Mouse (Mus musculus) forebrain, embryonic 11.5 days (tissue): ENCODE measurements at regions not wholly inside any gene's neighbourhood (a gene's known extent, or its start where the extent isn't known, plus 50 kb on each side); places are given as distances from the start of the nearest gene placed in this dataset.
"Not testable (repeated sequence)": the region's sequence is repeated elsewhere in the genome, so short reads cannot be mapped to it uniquely, and the experiment has no call there.

ENCODE experiments used
- ATAC-seq: fragments of 200-750 bp; cut with Nextera tagmentation; replicated peaks from 2 replicates; pipeline ENCODE4 v1.8.0; 2017; ENCODE audit warnings: moderate TSS enrichment; ENCODE audit not compliant: low FRiP score
- DNase-seq: peaks from one replicate; pipeline ENCODE4 v3.0.0-alpha.2; 2017; ENCODE audit warnings: low spot score
- H3K27ac ChIP-seq: fragments of 300-500 bp; sonication (generic); 2 replicates; pipeline ENCODE4 v1.5.1; 2014; ENCODE audit warnings: low read depth, low read length
- H3K27me3 ChIP-seq: fragments of 300-500 bp; sonication (generic); 2 replicates; pipeline ENCODE4 v1.6.1; 2014; ENCODE audit warnings: mild to moderate bottlenecking, low read length, mixed read lengths; ENCODE audit not compliant: control insufficient read depth, insufficient read depth
- H3K36me3 ChIP-seq: fragments of 300-500 bp; sonication (generic); 2 replicates; pipeline ENCODE4 v1.6.1; 2014; ENCODE audit warnings: mild to moderate bottlenecking, low read length, moderate library complexity, mixed read lengths; ENCODE audit not compliant: control insufficient read depth, insufficient read depth
- H3K4me1 ChIP-seq: fragments of 300-500 bp; sonication (generic); replicated peaks from 2 replicates; pipeline ENCODE4 v1.6.1; 2014; ENCODE audit warnings: low read length, mixed read lengths; ENCODE audit not compliant: control insufficient read depth, insufficient read depth
- H3K4me2 ChIP-seq: fragments of 300-500 bp; sonication (generic); 2 replicates; pipeline ENCODE4 v1.6.1; 2014; ENCODE audit warnings: low read depth, mild to moderate bottlenecking, low read length, moderate library complexity, mixed read lengths; ENCODE audit not compliant: severe bottlenecking
- H3K4me3 ChIP-seq: fragments of 300-500 bp; sonication (generic); 2 replicates; pipeline ENCODE4 v1.5.1; 2014; ENCODE audit warnings: low read depth, low read length
- H3K9ac ChIP-seq: fragments of 300-500 bp; sonication (generic); 2 replicates; pipeline ENCODE4 v1.6.1; 2014; ENCODE audit warnings: low read length
- H3K9me3 ChIP-seq: fragments of 300-500 bp; sonication (generic); 2 replicates; pipeline ENCODE4 v1.6.1; 2016; ENCODE audit warnings: low read length, mixed read lengths; ENCODE audit not compliant: control insufficient read depth
- WGBS: fragments of 180-500 bp; shearing (Covaris S2); extraction: QIAGEN DNeasy Blood & Tissue Kit; methylation state at CpG from one replicate; pipeline ENCODE4 v1.1.7; 2014; 5-methylcytosine and 5-hydroxymethylcytosine counted together

DNA sequence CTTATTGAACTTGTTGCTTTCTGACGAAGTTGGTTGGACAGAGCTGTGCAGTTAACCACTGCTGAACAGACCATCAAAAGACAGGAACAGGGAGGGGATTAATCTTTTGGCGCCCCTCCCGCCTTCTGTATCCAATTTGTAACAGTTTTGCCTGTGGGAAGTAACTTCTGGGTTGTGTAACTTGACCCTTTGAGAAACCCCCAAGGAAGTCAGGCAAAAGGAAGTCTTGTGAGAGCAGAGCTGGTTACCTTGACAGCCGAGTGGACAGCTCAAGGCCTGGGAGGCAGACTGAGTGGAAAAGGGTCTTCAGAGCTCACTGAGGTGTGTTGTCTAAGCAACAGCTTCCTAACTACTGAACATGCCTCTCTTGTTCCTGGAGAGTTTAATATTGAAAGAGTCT, 75.8 kb upstream of the Hao2 start:
- Histone ChIP-seq H3K36me3 (no peaks in the 10 kb centered on the region), H3K4me3 (no peak overlapping the region), H3K27me3 (no peaks in the 10 kb centered on the region), H3K4me1 (no peaks in the 10 kb centered on the region), H3K9me3 (no peaks in the 10 kb centered on the region), H3K27ac (no peak overlapping the region), H3K4me2 (no peak overlapping the region), H3K9ac (no peak overlapping the region)
- DNase-seq (no peak), ATAC-seq (no peak)
- WGBS: 30% methylated on average over 4 of the region's 4 CpGs

DNA sequence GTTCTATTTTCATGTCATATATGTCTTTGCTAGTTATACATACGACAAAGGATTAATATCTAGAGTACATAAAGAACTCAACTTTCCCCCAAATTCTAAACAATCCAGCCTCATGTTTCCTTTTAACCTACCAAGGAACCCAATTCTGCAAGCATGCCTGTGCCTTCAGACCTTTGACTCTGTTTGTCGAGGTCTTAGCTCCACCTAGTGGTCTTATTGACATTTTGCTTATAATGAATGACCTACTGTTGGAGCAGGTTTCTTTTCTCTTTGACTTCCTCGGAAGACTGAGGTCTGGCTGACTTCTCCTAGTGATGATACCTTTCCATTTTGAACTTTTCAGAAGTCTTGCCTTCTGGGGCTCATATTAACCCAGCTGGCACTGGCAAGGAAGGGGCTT, 82.7 kb upstream of the Hao2 start:
- Histone ChIP-seq H3K4me2 (no peak overlapping the region), H3K9me3 (no peaks in the 10 kb centered on the region), H3K4me1 (no peaks in the 10 kb centered on the region), H3K4me3 (no peak overlapping the region), H3K9ac (no peak overlapping the region), H3K36me3 (no peaks in the 10 kb centered on the region), H3K27ac (no peak overlapping the region), H3K27me3 (no peaks in the 10 kb centered on the region)
- ATAC-seq: no peak
- WGBS: 8% methylated on average over 3 of the region's 3 CpGs
- no peak for DNase-seq

DNA sequence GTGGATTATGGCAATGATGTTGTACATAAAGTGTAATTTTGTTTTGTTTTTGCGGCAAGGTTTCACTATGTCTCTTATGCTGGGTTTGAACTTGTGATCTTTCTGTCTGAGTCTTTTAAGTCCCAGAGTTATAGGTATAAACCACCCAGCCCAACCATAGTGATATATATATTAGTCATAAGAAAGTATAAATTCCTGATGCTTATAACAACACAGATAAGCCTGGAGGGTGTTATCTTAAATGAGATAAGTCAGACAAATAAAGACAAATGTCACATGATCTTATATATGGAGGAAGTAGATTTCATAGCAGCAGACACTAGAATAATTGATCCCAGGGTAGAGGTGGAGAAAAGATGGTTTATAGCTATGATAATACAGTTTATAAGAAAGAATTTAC, 89.7 kb upstream of the Hao2 start:
- no peaks in the 10 kb centered on the region for H3K9me3 ChIP-seq
- H3K36me3 ChIP-seq: no peaks in the 10 kb centered on the region
- H3K4me2 ChIP-seq: no peak overlapping the region
- no peak overlapping the region for H3K9ac ChIP-seq
- H3K4me3 ChIP-seq: no peak overlapping the region
- WGBS: 95% methylated on average over 1 of the region's 1 CpGs
- no peak for ATAC-seq
- no peak overlapping the region for H3K27ac ChIP-seq
- DNase-seq: no peak
- no peaks in the 10 kb centered on the region for H3K27me3 ChIP-seq
- H3K4me1 ChIP-seq: no peaks in the 10 kb centered on the region

DNA sequence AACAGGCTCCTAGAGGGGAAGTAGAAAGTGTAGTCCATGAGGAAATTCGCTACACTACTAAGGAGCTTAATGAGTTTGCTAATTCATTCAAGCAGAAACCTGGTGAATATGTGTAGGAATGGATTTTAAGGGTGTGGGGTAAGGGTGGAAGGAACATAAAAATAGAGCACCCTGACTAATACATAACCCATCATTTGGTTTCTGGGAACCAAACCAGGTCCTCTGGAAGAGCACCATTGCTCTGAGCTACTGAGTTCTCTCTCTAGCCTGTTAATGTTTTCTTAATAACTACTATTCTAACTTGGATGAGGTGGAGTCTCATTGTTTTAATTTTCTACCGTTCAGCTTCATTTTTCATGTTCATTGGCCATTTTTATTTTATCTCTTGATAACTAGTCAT, 94.2 kb upstream of the Hao2 start:
- H3K36me3 ChIP-seq, H3K4me1 ChIP-seq, H3K27me3 ChIP-seq, H3K4me3 ChIP-seq, H3K4me2 ChIP-seq, H3K9me3 ChIP-seq, DNase-seq, H3K9ac ChIP-seq, H3K27ac ChIP-seq, ATAC-seq: not testable (repeated sequence)
- WGBS: 75% methylated on average over 2 of the region's 2 CpGs

DNA sequence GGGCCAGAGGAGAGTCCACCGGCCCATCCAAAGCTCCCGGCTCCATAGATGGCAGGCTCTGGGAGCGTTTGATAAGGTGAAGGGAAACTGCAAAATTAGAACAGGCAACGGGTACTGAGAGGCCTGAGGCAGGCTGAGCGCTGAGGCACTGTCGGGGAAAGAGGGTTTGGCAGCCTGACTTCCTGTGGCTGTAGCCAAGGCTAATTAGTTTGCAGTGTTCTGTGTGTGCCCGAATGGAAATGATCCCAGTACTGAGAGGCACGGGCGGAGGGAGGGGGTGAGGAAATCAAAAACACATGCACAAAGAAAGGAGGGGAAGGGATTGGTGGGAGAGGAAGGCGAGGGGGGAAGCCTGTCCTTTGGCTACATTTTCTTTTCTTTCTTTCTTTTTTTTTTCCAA, 97.8 kb upstream of the Hao2 start:
- H3K27ac ChIP-seq: no peak overlapping the region

DNA sequence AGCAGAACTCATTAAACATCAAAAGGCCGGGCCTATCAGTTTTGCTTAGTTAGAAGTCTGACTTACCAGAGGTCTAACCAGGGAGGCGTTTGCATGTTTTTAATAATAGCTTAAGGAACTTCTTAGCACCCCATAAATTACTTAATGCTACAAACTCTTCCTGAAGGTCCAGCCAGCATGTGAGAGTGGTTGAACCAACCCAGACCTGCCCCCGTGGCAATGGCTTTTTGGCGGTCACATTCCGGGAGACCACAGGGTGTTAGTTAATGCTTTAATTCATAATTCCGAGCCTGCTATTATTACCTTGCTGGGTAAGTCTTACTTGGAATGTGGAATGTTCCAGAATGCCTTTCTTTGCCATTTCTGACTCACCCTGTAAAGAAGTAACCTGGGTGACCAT, 98.2 kb upstream of the Hao2 start:
- Histone ChIP-seq H3K4me1 (peaks cover 4% of the 10 kb centered on the region; the same call in 1 of the 2 replicates), H3K27me3 (no peaks in the 10 kb centered on the region), H3K9ac (no peak overlapping the region), H3K9me3 (no peaks in the 10 kb centered on the region), H3K4me2 (no peak overlapping the region), H3K4me3 (no peak overlapping the region), H3K27ac (no peak overlapping the region), H3K36me3 (no peaks in the 10 kb centered on the region)
- no peak for DNase-seq
- no peak for ATAC-seq
- 56% methylated on average over 6 of the region's 6 CpGs for WGBS

More for the DNA sequence above, 97.8 kb upstream of the Hao2 start:
- peak; percentile 75 for DNase-seq
- H3K4me1 ChIP-seq: peaks cover 4% of the 10 kb centered on the region; the same call in 1 of the 2 replicates
- H3K9ac ChIP-seq: no peak overlapping the region
- H3K4me2 ChIP-seq: peak overlapping the region; percentile 21; the same call in 1 of the 2 replicates
- WGBS: 11% methylated on average over 10 of the region's 10 CpGs
- H3K36me3 ChIP-seq: no peaks in the 10 kb centered on the region
- H3K4me3 ChIP-seq: no peak overlapping the region
- peak; percentile 90 for ATAC-seq
- H3K9me3 ChIP-seq: no peaks in the 10 kb centered on the region
- H3K27me3 ChIP-seq: no peaks in the 10 kb centered on the region

DNA sequence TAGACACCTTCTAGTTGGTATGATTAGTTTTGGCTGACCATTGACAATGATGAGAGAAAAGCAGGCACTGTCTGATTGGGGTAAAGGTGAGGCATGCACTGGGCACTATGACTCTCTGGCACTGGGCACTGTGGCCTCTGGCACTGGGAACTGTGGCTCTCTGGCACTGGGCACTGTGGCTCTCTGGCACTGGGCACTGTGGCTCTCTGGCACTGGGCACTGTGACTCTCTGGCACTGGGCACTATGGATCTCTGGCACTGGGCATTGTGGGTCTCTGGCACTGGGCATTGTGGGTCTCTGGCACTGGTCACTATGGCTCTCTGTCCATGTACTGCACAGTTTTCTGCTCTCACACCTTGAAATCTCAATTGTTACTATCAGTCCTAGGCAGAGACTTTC, 101.0 kb upstream of the Hao2 start:
- H3K27ac ChIP-seq: no peak overlapping the region
- peaks cover 4% of the 10 kb centered on the region; the same call in 1 of the 2 replicates for H3K4me1 ChIP-seq
- H3K9me3 ChIP-seq: no peaks in the 10 kb centered on the region
- no peak overlapping the region for H3K4me2 ChIP-seq
- no peak for DNase-seq
- H3K27me3 ChIP-seq: no peaks in the 10 kb centered on the region
- H3K36me3 ChIP-seq: no peaks in the 10 kb centered on the region
- ATAC-seq: no peak
- H3K9ac ChIP-seq: no peak overlapping the region
- no peak overlapping the region for H3K4me3 ChIP-seq

DNA sequence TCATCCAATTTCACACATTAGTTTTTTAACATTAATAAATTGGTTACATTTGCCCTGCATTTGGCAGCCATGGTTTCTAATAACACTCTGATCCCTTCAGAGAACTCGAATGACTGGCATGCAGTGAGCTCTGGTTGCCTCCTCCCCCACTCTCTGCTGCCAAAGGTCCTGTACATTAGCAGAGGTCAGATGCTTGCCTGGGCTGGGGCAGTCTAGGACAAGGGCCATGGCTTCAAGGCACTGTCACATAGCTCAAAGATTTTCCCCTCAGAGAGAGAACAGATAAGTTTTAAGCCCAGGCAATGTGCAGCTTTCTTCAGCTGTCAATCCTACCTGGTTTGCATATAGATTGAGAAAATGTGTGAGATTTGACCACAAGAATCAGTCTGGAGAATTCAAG, 110.2 kb upstream of the Wars2 start:
- Histone ChIP-seq H3K4me1 (no peaks in the 10 kb centered on the region), H3K4me3 (no peak overlapping the region), H3K27ac (no peak overlapping the region), H3K4me2 (no peak overlapping the region), H3K36me3 (no peaks in the 10 kb centered on the region), H3K27me3 (no peaks in the 10 kb centered on the region), H3K9me3 (no peaks in the 10 kb centered on the region), H3K9ac (no peak overlapping the region)
- ATAC-seq (no peak), DNase-seq (no peak)
- WGBS: 56% methylated on average over 1 of the region's 1 CpGs

DNA sequence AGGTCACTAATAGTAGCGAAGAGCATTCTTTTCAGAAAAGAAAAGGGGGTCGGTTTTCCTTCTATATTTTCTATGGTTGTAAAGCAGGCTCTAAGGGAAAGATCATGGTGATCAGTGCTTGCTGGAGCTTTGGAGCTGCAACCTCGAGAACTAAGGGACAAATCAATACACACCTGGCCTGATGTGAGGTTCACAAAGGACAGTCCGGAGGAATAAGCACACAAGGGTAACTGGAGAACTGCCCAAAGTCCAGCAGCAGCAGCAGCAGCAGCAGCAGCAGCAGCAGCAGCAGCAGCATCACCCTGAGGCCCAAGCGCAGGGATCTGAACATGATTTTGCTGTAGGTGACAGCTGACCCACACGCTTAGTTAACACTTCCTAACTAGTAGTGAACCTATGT, 94.7 kb upstream of the Wars2 start:
- Histone ChIP-seq H3K27me3 (no peaks in the 10 kb centered on the region), H3K27ac (no peak overlapping the region), H3K4me2 (no peak overlapping the region), H3K4me3 (no peak overlapping the region), H3K9ac (no peak overlapping the region), H3K9me3 (no peaks in the 10 kb centered on the region), H3K4me1 (no peaks in the 10 kb centered on the region), H3K36me3 (no peaks in the 10 kb centered on the region)
- DNase-seq (no peak), ATAC-seq (no peak)
- 84% methylated on average over 6 of the region's 6 CpGs for WGBS
